Mouse (Mus musculus): ENCODE results near the gene Zfp422. TPM values are rescaled to one million over a fixed set of nuclear protein-coding genes. Genes with fewer than 3 reads are reported as not detected.

Gene Zfp422
- 10 to 100 TPM; 19.5 to 32.6 (median 23.2) TPM for total RNA-seq (2022)

GRCm38 (mm10) chr6:116628539-116629171, at the start of gene Zfp422:
Gene Zfp422 (minus strand): TSS chr6:116628999.
- peak; percentile 45 for DNase-seq (ENCODE audit: low spot score in 2 of 2)

GRCm38 (mm10) chr6:116677321-116677720, 48.5 kb upstream of the Zfp422 start:
- DNase-seq (ENCODE audit: low spot score in 2 of 2) = no peak

GRCm38 (mm10) chr6:116676355-116676913, 47.6 kb upstream of the Zfp422 start:
- DNase-seq (ENCODE audit: low spot score in 2 of 2) = no peak

GRCm38 (mm10) chr6:116674283-116674886, 45.6 kb upstream of the Zfp422 start:
- DNase-seq (ENCODE audit: low spot score in 2 of 2) = no peak

GRCm38 (mm10) chr6:116673471-116674282, 44.9 kb upstream of the Zfp422 start, which contains the start of gene Rassf4:
Gene Rassf4 (minus strand): TSS chr6:116673952.
- DNase-seq (ENCODE audit: low spot score in 2 of 2) = peak; percentile 56 to 62

GRCm38 (mm10) chr6:116672349-116672748, 43.5 kb upstream of the Zfp422 start:
- no peak for DNase-seq (ENCODE audit: low spot score in 2 of 2)

- no peak for DNase-seq (ENCODE audit: low spot score in 2 of 2)
Observed at GRCm38 (mm10) chr6:116671768-116672167, 43.0 kb upstream of the Zfp422 start.

- DNase-seq (ENCODE audit: low spot score in 2 of 2) = no peak
Observed at GRCm38 (mm10) chr6:116671031-116671430, 42.2 kb upstream of the Zfp422 start.

- DNase-seq (ENCODE audit: low spot score in 2 of 2) = no peak
Observed at GRCm38 (mm10) chr6:116670144-116670543, 41.3 kb upstream of the Zfp422 start.

GRCm38 (mm10) chr6:116668682-116669470, 40.1 kb upstream of the Zfp422 start:
- DNase-seq (ENCODE audit: low spot score in 2 of 2) = no peak

- DNase-seq (ENCODE audit: low spot score in 2 of 2) = no peak
Observed at GRCm38 (mm10) chr6:116667382-116667781, 38.6 kb upstream of the Zfp422 start.

GRCm38 (mm10) chr6:116666892-116667291, 38.1 kb upstream of the Zfp422 start:
- DNase-seq (ENCODE audit: low spot score in 2 of 2) = no peak

GRCm38 (mm10) chr6:116666085-116666750, 37.4 kb upstream of the Zfp422 start:
- DNase-seq (ENCODE audit: low spot score in 2 of 2) = no peak

GRCm38 (mm10) chr6:116664830-116665229, 36.0 kb upstream of the Zfp422 start:
- no peak for DNase-seq (ENCODE audit: low spot score in 2 of 2)

GRCm38 (mm10) chr6:116664031-116664430, 35.2 kb upstream of the Zfp422 start:
- no peak for DNase-seq (ENCODE audit: low spot score in 2 of 2)

GRCm38 (mm10) chr6:116663364-116663763, 34.6 kb upstream of the Zfp422 start:
- DNase-seq (ENCODE audit: low spot score in 2 of 2) = no peak

- no peak for DNase-seq (ENCODE audit: low spot score in 2 of 2)
Observed at GRCm38 (mm10) chr6:116653684-116654454, 25.1 kb upstream of the Zfp422 start.

GRCm38 (mm10) chr6:116653191-116653590, 24.4 kb upstream of the Zfp422 start:
- DNase-seq (ENCODE audit: low spot score in 2 of 2) = no peak

GRCm38 (mm10) chr6:116651437-116652118, 22.8 kb upstream of the Zfp422 start:
- no peak for DNase-seq (ENCODE audit: low spot score in 2 of 2)

Data from left cerebral cortex, adult 8-10 months (tissue).